Mouse (Mus musculus) left cerebral cortex, postnatal 10 days (tissue): Measurements from ENCODE around the gene Btnl6. TPM values are rescaled to one million over a fixed set of nuclear protein-coding genes. Genes with fewer than 3 reads are reported as not detected.
"Not testable (repeated sequence)": the region's sequence is repeated elsewhere in the genome, so short reads cannot be mapped to it uniquely, and the experiment has no call there.

Experiments
- DNase-seq, 2 experiments: peaks; one replicate each; pipeline ENCODE4 v3.0.0; 2021 to 2022; ENCODE audit warnings: low spot score in 2 of 2, mixed read lengths in 1 of 2; ENCODE audit errors: extremely low spot score in 1 of 2
- intact Hi-C: fragments of 180-260 bp; cut with DNase I; formaldehyde crosslinking; loops from one replicate; pipeline ENCODE4 v1.15.1; 2025
- total RNA-seq, 2 experiments: library from RNA; stranded (reverse); gene quantifications; 2 replicates each; pipeline ENCODE4 v1.2.3; 2021

The Btnl6 gene
- total RNA-seq = not detected

GRCm38 (mm10) chr17:34517252-34517651 lies at the start of gene Btnl6:
Gene Btnl6, minus strand, starts transcription at chr17:34517352.
- DNase-seq = no peak
- intact Hi-C loops = no loop called here

- intact Hi-C loops = no loop called here
- DNase-seq = peak in 1 of 2 experiments; percentile 83
These were observed 47.6 kb upstream of the Btnl6 start for GRCm38 (mm10) chr17:34564796-34565195.

GRCm38 (mm10) chr17:34564003-34564421 lies 46.9 kb upstream of the Btnl6 start, which contains the start of gene Notch4:
Gene Notch4, plus strand, starts transcription at chr17:34564268.
- intact Hi-C loops = no loop called here

GRCm38 (mm10) chr17:34563354-34563753 lies 46.2 kb upstream of the Btnl6 start:
- intact Hi-C loops = no loop called here

More at GRCm38 (mm10) chr17:34564003-34564421, 46.9 kb upstream of the Btnl6 start, which contains the start of gene Notch4:
- peak in 1 of 2 experiments; percentile 73 for DNase-seq

GRCm38 (mm10) chr17:34562595-34562994 lies 45.4 kb upstream of the Btnl6 start:
- intact Hi-C loops = no loop called here

More at GRCm38 (mm10) chr17:34563354-34563753, 46.2 kb upstream of the Btnl6 start:
- no peak for DNase-seq

GRCm38 (mm10) chr17:34561200-34561599 lies 44.0 kb upstream of the Btnl6 start:
- no peak for DNase-seq
- intact Hi-C loops = no loop called here

More at GRCm38 (mm10) chr17:34562595-34562994, 45.4 kb upstream of the Btnl6 start:
- DNase-seq = no peak

DNA sequence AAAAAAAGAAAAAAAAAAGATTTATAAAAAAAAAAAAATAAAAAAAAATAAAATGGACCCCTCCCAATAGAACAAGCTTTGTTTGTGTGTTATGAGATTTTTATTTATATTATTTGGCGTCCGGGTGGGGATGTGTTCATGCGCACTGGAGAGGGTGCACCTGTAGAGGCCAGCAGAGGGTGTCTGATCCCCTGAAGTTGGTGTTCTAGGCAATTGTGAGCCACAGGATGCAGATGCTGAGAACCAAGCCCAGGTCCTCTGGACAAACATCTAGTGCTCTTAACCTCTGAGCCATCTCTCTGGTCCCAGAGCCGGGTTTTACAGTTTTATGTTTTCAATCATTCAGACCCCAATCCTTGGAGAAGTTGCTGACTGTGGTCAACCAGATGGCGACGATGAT lies 43.3 kb upstream of the Btnl6 start:
- no peak for DNase-seq
- intact Hi-C loops = no loop called here

- intact Hi-C loops = loop anchor here (5.0 kb wide), 1 partner anchor 118 kb away; no protein-coding TSS in a partner anchor
- no peak for DNase-seq
These were observed 42.7 kb upstream of the Btnl6 start for GRCm38 (mm10) chr17:34559895-34560294.

GRCm38 (mm10) chr17:34559116-34559515 lies 42.0 kb upstream of the Btnl6 start:
- DNase-seq = no peak
- intact Hi-C loops = loop anchor here (5.0 kb wide), 1 partner anchor 117 kb away; no protein-coding TSS in a partner anchor

DNA sequence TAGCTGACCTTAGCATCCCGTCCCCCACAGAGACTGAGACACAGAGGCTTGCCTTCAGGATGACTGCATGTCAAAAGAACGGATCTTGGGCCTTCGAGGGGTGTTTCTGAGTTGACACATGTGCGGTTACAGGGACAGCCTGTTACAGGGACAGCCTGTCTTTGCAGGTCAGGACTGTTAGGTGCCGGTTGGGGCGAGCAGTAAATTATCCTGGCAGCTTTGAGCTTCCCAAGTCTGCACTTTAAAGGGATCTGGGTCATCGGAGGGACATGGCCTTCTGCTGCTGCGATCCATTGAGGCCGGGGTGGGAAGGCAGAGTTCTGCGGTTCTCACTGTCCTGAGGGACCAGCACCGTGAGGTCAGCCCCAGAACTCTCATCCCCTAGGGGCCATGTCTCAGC lies 40.3 kb upstream of the Btnl6 start:
- intact Hi-C loops = loop anchor here (5.0 kb wide), 1 partner anchor 115 kb away; no protein-coding TSS in a partner anchor
- DNase-seq = no peak

DNA sequence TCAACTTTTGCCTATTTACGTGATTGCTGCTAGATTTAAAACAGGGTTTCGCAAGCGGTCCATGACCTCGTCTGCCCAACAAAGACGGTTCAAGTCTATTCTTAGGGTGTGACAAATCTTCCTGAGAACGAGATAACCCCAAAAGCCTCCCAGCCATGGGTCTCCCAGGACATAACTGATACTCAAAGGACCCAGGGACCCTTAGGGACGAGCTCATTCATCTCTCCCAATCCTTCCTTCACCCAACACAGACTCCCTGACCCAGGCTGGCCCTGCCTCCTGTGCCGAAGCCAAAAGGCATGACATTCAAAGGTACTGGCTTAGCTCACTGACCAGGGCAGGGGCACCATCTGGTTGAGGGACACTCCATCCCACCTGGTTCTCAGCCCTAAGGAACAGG lies 39.3 kb upstream of the Btnl6 start:
- DNase-seq = no peak
- intact Hi-C loops = loop anchor here (5.0 kb wide), 1 partner anchor 114 kb away; no protein-coding TSS in a partner anchor

GRCm38 (mm10) chr17:34555483-34555882 lies 38.3 kb upstream of the Btnl6 start:
- peak in 1 of 2 experiments; percentile 75 for DNase-seq
- intact Hi-C loops = loop anchor here (5.0 kb wide), 1 partner anchor 113 kb away; no protein-coding TSS in a partner anchor

DNA sequence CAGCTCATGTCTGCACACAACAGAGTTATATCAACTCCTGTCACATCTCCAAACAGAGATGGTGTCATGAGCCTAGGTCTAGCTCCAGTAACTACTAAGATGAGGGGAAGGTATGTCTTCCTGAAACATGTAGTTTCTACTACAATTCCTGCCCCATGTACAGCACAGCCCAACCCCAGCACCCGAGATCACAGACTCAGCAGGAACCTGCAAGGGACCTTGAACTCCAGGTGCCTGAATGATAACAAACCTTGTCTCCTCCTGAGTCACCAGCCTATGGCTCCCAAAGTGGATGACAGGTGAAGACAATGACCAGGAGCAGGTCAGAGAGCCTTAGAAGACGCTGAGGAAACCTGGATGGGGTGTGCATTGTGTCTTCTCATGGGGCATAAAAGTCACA lies 32.7 kb upstream of the Btnl6 start:
- DNase-seq = no peak
- intact Hi-C loops = no loop called here

DNA sequence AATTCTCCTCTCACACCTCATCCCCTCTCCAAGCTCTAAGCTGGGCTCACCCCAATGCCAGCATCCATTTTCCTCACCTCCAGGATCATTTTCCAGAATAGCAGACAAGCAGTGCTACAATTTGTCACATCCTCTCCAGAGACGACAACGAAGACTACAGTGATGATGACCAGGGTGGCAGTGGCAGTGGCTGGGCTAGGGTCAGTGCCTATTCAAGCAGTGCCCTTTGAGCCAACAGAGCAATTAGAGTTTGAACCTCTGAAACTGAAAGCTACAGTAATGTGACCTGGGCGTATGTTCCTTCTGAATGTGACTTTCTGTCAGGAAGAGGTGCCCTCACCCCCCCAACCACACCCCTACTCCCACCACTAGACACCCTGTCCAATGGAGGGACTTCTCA lies 32.0 kb upstream of the Btnl6 start:
- no peak for DNase-seq
- intact Hi-C loops = no loop called here

- intact Hi-C loops = no loop called here
These were observed 30.4 kb upstream of the Btnl6 start for GRCm38 (mm10) chr17:34547601-34548000.

DNA sequence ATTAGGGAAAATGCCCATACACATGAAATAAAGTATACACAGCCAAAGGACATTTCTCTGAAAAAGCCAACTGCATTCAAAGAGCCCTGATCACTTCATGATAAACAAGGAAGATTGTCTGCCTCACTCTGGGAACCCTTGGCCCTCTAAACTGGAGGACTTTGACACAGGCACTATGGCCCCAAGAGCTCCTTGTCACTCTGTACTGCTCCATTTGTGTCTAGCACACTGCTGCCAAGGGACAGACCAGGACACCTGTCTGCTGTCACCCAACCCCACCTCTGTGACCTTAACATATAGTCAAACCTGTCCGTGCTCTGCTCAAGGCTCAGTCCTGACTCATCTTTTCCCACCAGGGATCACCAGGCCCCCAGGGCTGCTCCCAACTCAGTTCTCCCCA lies 29.6 kb upstream of the Btnl6 start:
- intact Hi-C loops = no loop called here
- DNase-seq = no peak

More at GRCm38 (mm10) chr17:34547601-34548000, 30.4 kb upstream of the Btnl6 start:
- no peak for DNase-seq

DNA sequence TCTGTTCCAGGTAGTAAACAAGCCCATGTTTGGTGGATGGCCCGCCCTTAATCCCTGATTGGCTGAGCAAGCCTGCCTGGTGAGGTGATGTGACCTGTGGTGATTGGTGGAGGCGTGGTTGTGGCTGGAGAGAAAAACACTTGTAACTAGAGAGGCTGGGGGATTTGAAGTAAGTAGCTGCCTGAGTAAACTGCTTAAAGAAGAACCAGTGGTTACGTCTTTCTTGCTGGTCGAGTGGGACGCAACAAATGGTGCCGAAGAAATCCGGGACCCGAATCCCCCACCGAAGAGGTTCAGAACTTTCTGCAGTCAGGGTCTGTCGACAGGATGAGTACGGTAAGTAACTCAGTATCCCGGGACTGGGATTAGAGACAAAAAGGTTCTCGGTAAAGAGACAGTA lies 26.4 kb upstream of the Btnl6 start:
- DNase-seq, intact Hi-C loops: not testable (repeated sequence)

- no peak for DNase-seq
- intact Hi-C loops = no loop called here
These were observed 15.5 kb upstream of the Btnl6 start for GRCm38 (mm10) chr17:34532671-34533070.

- DNase-seq = no peak
- intact Hi-C loops = no loop called here
These were observed 1.8 kb upstream of the Btnl6 start for GRCm38 (mm10) chr17:34519001-34519400.

GRCm38 (mm10) chr17:34518571-34518970 lies 1.4 kb upstream of the Btnl6 start:
- intact Hi-C loops, DNase-seq: not testable (repeated sequence)

- intact Hi-C loops = no loop called here
These were observed 643 bp upstream of the Btnl6 start for GRCm38 (mm10) chr17:34517795-34518194.

More at GRCm38 (mm10) chr17:34517795-34518194, 643 bp upstream of the Btnl6 start:
- no peak for DNase-seq
